Comparison of ENCODE assay signal across 14 mouse cellular contexts in genomic region chr12:107991191-107991590, GRCm38 (mm10). TPM values are rescaled to one million over a fixed set of nuclear protein-coding genes. Genes with fewer than 3 reads are reported as not detected.
DNase-seq lines count a peak whose midpoint lies in the region; ATAC-seq and TF ChIP-seq lines count a peak whose summit lies in the region.
"Had no signal": no experiment of that assay in that cellular context is flagged by ENCODE, and none has a peak within 500 bp of the region (broad histone marks: within the 10 kb centered on the region; RNA-seq: fewer than 3 reads in every experiment).

No protein-coding gene starts in this region.

- H3K27ac ChIP-seq in embryonic facial prominence, embryonic 13.5 days: 0 out of 2 replicates have a peak overlapping the region, but pooled peaks have one; percentile 55
- no peak overlapping the region for H3K27ac ChIP-seq in embryonic facial prominence, embryonic 10.5 days (replicated peaks)
- H3K27ac ChIP-seq in limb, embryonic 11.5 days (replicated peaks; ENCODE audit: low read depth, low read length): no peak overlapping the region
- H3K27ac ChIP-seq in limb, embryonic 10.5 days: no peak overlapping the region
- peak overlapping the region; percentile 99 for H3K27ac ChIP-seq in forebrain, embryonic 15.5 days (replicated peaks)
- H3K27ac ChIP-seq in midbrain, postnatal 0 days (ENCODE audit: low read depth, low read length): no peak overlapping the region
- H3K27ac ChIP-seq: liver, embryonic 15.5 days had no signal

- no peak for DNase-seq in embryonic facial prominence, embryonic 10.5 days (ENCODE audit: low spot score)
- no peak for DNase-seq in limb, embryonic 11.5 days (ENCODE audit: low spot score)
- no peak for DNase-seq in limb, embryonic 10.5 days (ENCODE audit: low spot score)
- DNase-seq in midbrain, postnatal 0 days (ENCODE audit: low spot score): no peak
- no peak for DNase-seq in urinary bladder, postnatal 14 days (ENCODE audit: low spot score)
- DNase-seq: adrenal gland, adult 2 months; cerebellum, adult 9-10 months; embryo, embryonic 11 days; right cerebral cortex, postnatal 25 days had no signal

- H3K9ac ChIP-seq in embryonic facial prominence, embryonic 13.5 days: no peak overlapping the region
- no peak overlapping the region for H3K9ac ChIP-seq in limb, embryonic 11.5 days (ENCODE audit: low read length)
- H3K9ac ChIP-seq in forebrain, embryonic 15.5 days (replicated peaks): peak overlapping the region; percentile 31
- no peak overlapping the region; the same call in 1 of the 2 replicates for H3K9ac ChIP-seq in midbrain, postnatal 0 days (replicated peaks; ENCODE audit: low read length, poor library complexity, severe bottlenecking)
- H3K9ac ChIP-seq: liver, embryonic 15.5 days had no signal

- H3K36me3 ChIP-seq in embryonic facial prominence, embryonic 13.5 days: peaks cover 27% of the 10 kb centered on the region
- peaks cover 41% of the 10 kb centered on the region for H3K36me3 ChIP-seq in embryonic facial prominence, embryonic 10.5 days (replicated peaks)
- no peaks in the 10 kb centered on the region; the same call in 1 of the 2 replicates for H3K36me3 ChIP-seq in limb, embryonic 11.5 days (ENCODE audit: control insufficient read depth, insufficient read depth, low read length)
- H3K36me3 ChIP-seq in limb, embryonic 10.5 days: peaks cover 23% of the 10 kb centered on the region
- peaks cover 13% of the 10 kb centered on the region for H3K36me3 ChIP-seq in forebrain, embryonic 15.5 days
- H3K36me3 ChIP-seq in midbrain, postnatal 0 days (ENCODE audit: insufficient read depth, low read length): no peaks in the 10 kb centered on the region
- H3K36me3 ChIP-seq: liver, embryonic 15.5 days had no signal

- TF ChIP-seq CTCF in midbrain, postnatal 0 days (IDR thresholded peaks at IDR 0.05): no peak

- no peaks in the 10 kb centered on the region for H3K9me3 ChIP-seq in embryonic facial prominence, embryonic 13.5 days
- no peaks in the 10 kb centered on the region for H3K9me3 ChIP-seq in embryonic facial prominence, embryonic 10.5 days
- no peaks in the 10 kb centered on the region for H3K9me3 ChIP-seq in limb, embryonic 11.5 days (ENCODE audit: control insufficient read depth, low read length)
- no peaks in the 10 kb centered on the region for H3K9me3 ChIP-seq in limb, embryonic 10.5 days (replicated peaks)
- no peaks in the 10 kb centered on the region for H3K9me3 ChIP-seq in forebrain, embryonic 15.5 days
- H3K9me3 ChIP-seq in midbrain, postnatal 0 days (ENCODE audit: low read length): no peaks in the 10 kb centered on the region
- H3K9me3 ChIP-seq: liver, embryonic 15.5 days had no signal

- peak overlapping the region; percentile 41; the same call in 1 of the 2 replicates for H3K4me2 ChIP-seq in embryonic facial prominence, embryonic 13.5 days
- peak overlapping the region; percentile 13; the same call in 1 of the 2 replicates for H3K4me2 ChIP-seq in limb, embryonic 11.5 days (ENCODE audit: low read depth, severe bottlenecking)
- peak overlapping the region; percentile 87 for H3K4me2 ChIP-seq in forebrain, embryonic 15.5 days (replicated peaks)
- peak overlapping the region; percentile 36 for H3K4me2 ChIP-seq in midbrain, postnatal 0 days (ENCODE audit: low read depth, low read length, poor library complexity, severe bottlenecking)
- H3K4me2 ChIP-seq: liver, embryonic 15.5 days had no signal

- 64% methylated on average over 11 of the region's 11 CpGs for WGBS in embryonic facial prominence, embryonic 13.5 days
- 85% methylated on average over 11 of the region's 11 CpGs for WGBS in embryonic facial prominence, embryonic 10.5 days
- WGBS in limb, embryonic 11.5 days: 72% methylated on average over 11 of the region's 11 CpGs
- WGBS in limb, embryonic 10.5 days: 77% methylated on average over 11 of the region's 11 CpGs
- 41% methylated on average over 11 of the region's 11 CpGs for WGBS in forebrain, embryonic 15.5 days
- 48% methylated on average over 11 of the region's 11 CpGs for WGBS in midbrain, postnatal 0 days

- H3K27me3 ChIP-seq in embryonic facial prominence, embryonic 13.5 days: no peaks in the 10 kb centered on the region
- peaks cover 63% of the 10 kb centered on the region for H3K27me3 ChIP-seq in embryonic facial prominence, embryonic 10.5 days (replicated peaks; ENCODE audit: low read depth, poor library complexity, severe bottlenecking)
- H3K27me3 ChIP-seq in limb, embryonic 11.5 days (ENCODE audit: control insufficient read depth, insufficient read depth, low read length): no peaks in the 10 kb centered on the region
- H3K27me3 ChIP-seq in limb, embryonic 10.5 days (ENCODE audit: low read depth, poor library complexity, severe bottlenecking): peaks cover 33% of the 10 kb centered on the region
- H3K27me3 ChIP-seq in forebrain, embryonic 15.5 days: no peaks in the 10 kb centered on the region
- H3K27me3 ChIP-seq in midbrain, postnatal 0 days (ENCODE audit: insufficient read depth, low read length): no peaks in the 10 kb centered on the region

- no peak overlapping the region for H3K4me3 ChIP-seq in embryonic facial prominence, embryonic 13.5 days
- H3K4me3 ChIP-seq in embryonic facial prominence, embryonic 10.5 days: no peak overlapping the region
- H3K4me3 ChIP-seq in limb, embryonic 11.5 days (ENCODE audit: low read depth, low read length): no peak overlapping the region
- H3K4me3 ChIP-seq in limb, embryonic 10.5 days: no peak overlapping the region
- H3K4me3 ChIP-seq in forebrain, embryonic 15.5 days: peak overlapping the region; percentile 97
- no peak overlapping the region for H3K4me3 ChIP-seq in midbrain, postnatal 0 days (ENCODE audit: low read depth, low read length)
- H3K4me3 ChIP-seq: liver, embryonic 15.5 days had no signal

- H3K4me1 ChIP-seq in embryonic facial prominence, embryonic 13.5 days: peaks cover 97% of the 10 kb centered on the region
- H3K4me1 ChIP-seq in embryonic facial prominence, embryonic 10.5 days: peaks cover 67% of the 10 kb centered on the region
- H3K4me1 ChIP-seq in limb, embryonic 11.5 days (ENCODE audit: control insufficient read depth, insufficient read depth, low read length): peaks cover 38% of the 10 kb centered on the region
- peaks cover 76% of the 10 kb centered on the region for H3K4me1 ChIP-seq in limb, embryonic 10.5 days
- H3K4me1 ChIP-seq in forebrain, embryonic 15.5 days: peaks cover 99% of the 10 kb centered on the region
- peaks cover 9% of the 10 kb centered on the region; the same call in 1 of the 2 replicates for H3K4me1 ChIP-seq in midbrain, postnatal 0 days (ENCODE audit: insufficient read depth, low read length)
- H3K4me1 ChIP-seq: liver, embryonic 15.5 days had no signal

- ATAC-seq in embryonic facial prominence, embryonic 13.5 days (ENCODE audit: insufficient number of reproducible peaks, insufficient read depth, low FRiP score, low TSS enrichment, low read depth): no peak
- ATAC-seq in limb, embryonic 11.5 days (ENCODE audit: insufficient number of reproducible peaks, low FRiP score, low TSS enrichment, low read depth): no peak
- ATAC-seq in forebrain, embryonic 15.5 days (replicated peaks): no peak
- no peak for ATAC-seq in midbrain, postnatal 0 days (ENCODE audit: low FRiP score)
- ATAC-seq in megakaryocyte progenitor cell, adult 5-6 weeks (replicated peaks; ENCODE audit: poor library complexity): no peak
- ATAC-seq: inflammation-experienced regulatory T-cells, adult 6 months had no signal

RNA-seq across cellular contexts. Expression of gene Bcl11b, which starts 12.2 kb away (rescaled TPM):
- polyA plus RNA-seq in embryonic facial prominence, embryonic 13.5 days (2015; fragmentation: Nextera tagmentation; extraction: Ambion mirVana): 35.7 and 40.6 TPM in 2 replicates
- polyA plus RNA-seq in embryonic facial prominence, embryonic 10.5 days (2016; fragmentation: Nextera tagmentation; extraction: Ambion mirVana): 7.3 and 10.4 TPM in 2 replicates
- polyA plus RNA-seq in limb, embryonic 11.5 days (2014; fragmentation: Nextera tagmentation; extraction: Ambion mirVana): 8.7 and 12.3 TPM in 2 replicates
- polyA plus RNA-seq in limb, embryonic 10.5 days (2016; fragmentation: Nextera tagmentation; extraction: Ambion mirVana): 5.4 and 7.8 TPM in 2 replicates
- 109 and 117 TPM in 2 replicates for polyA plus RNA-seq in forebrain, embryonic 15.5 days (2015; fragmentation: Nextera tagmentation; extraction: Ambion mirVana)
- total RNA-seq in midbrain, postnatal 0 days (2014; rRNA removed): 55.2 and 56.8 TPM in 2 replicates
- 18.9 and 19.0 TPM in 2 replicates for polyA plus RNA-seq in midbrain, postnatal 0 days (2015; fragmentation: Nextera tagmentation; extraction: Ambion mirVana)
- total RNA-seq in megakaryocyte progenitor cell, adult 5-6 weeks (2015): 0.02 TPM in 1 of 2 replicates, not detected in the other
- total RNA-seq in megakaryocyte progenitor cell, adult 5-6 weeks (2017): 0.24 and 0.33 TPM in 2 replicates

Comparison
In these comparisons a context has a peak if more than half of its experiments do, and no peak if none do; other contexts are left out.
1. H3K27ac ChIP-seq: peak in embryonic facial prominence, embryonic 13.5 days (single experiment) and forebrain, embryonic 15.5 days (single experiment); none in embryonic facial prominence, embryonic 10.5 days (single experiment), limb, embryonic 11.5 days (single experiment), limb, embryonic 10.5 days (single experiment) and midbrain, postnatal 0 days (single experiment).
2. H3K4me2 ChIP-seq: peak in every context shown above with its lines; median percentile 87 in forebrain, embryonic 15.5 days; 41 in embryonic facial prominence, embryonic 13.5 days; 36 in midbrain, postnatal 0 days; 13 in limb, embryonic 11.5 days.